Mouse (Mus musculus) brain, embryonic 14.5 days (tissue): ENCODE data around the gene Ankmy2.

Source experiments
- CTCF ChIP-seq: fragments of 200-500 bp; IDR thresholded peaks from 2 replicates; pipeline ENCODE4 v1.5.1; 2012; ENCODE audit warnings: inconsistent platforms, mild to moderate bottlenecking, moderate library complexity, borderline replicate concordance; ENCODE audit not compliant: insufficient read depth, insufficient read length; ENCODE audit errors: extremely low read depth
- POLR2A ChIP-seq: fragments of 200-500 bp; IDR thresholded peaks from 2 replicates; pipeline ENCODE4 v1.6.1; 2012; ENCODE audit warnings: mild to moderate bottlenecking, inconsistent platforms, borderline replicate concordance; ENCODE audit not compliant: poor library complexity, insufficient read depth, insufficient read length, severe bottlenecking; ENCODE audit errors: extremely low read depth

DNA sequence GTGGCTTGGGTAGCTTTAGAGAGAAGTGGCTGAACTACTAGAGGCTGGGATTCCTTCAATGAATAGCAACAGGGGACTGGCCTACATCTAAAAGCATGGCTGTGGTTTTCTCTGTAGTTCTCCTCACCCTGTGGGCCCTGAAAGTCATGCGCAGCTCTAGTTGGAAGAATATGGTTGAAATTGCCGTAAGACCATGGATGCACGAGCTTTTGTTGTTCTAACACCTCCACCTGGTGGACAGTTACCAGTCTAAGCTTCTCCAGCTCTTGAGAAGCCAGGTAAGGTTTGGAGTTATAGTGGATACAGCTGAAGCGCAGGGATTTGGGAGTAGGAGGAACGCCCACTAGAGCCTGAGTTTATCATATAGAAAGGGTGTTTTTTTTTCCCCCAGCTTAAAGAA is 48.5 kb upstream of the Ankmy2 start:
- TF ChIP-seq CTCF (peak; percentile 9; the same call in 1 of the 2 replicates), POLR2A (no peak)
